Mouse (Mus musculus) adrenal gland, adult 10 weeks (tissue): ENCODE data around the gene Gm10803. TPM values are rescaled to one million over a fixed set of nuclear protein-coding genes. Genes with fewer than 3 reads are reported as not detected.

ENCODE experiments used
- polyA plus RNA-seq: library from polyadenylated mRNA; stranded (reverse); fragments of 350-450 nt; fragmentation: Illumina TruSeq; extraction: RNeasy Lipid Tissue Mini Kit (QIAGEN cat#74804); gene quantifications from one replicate; pipeline ENCODE4 v1.2.3, GENCODE M21; 2014; ENCODE audit warnings: low read depth, low replicate concordance

Gene Gm10803
- polyA plus RNA-seq = not detected

GRCm38 (mm10) chr2:93560268-93560667 lies at the start of gene Gm10803:
Gene Gm10803, plus strand, starts transcription at chr2:93560568.

Other genes with a start within 250 kb of the Gm10803 start
- gene Tspan18, start 226.1 kb upstream of the Gm10803 start, polyA plus RNA-seq = 18.4 TPM
- 11.7 TPM for gene Cd82, start 97.4 kb upstream of the Gm10803 start, polyA plus RNA-seq
- gene Alx4, start 81.8 kb downstream of the Gm10803 start, polyA plus RNA-seq = 0.35 TPM